Comparison of ENCODE assay signal across 7 mouse cellular contexts in the genomic region with DNA sequence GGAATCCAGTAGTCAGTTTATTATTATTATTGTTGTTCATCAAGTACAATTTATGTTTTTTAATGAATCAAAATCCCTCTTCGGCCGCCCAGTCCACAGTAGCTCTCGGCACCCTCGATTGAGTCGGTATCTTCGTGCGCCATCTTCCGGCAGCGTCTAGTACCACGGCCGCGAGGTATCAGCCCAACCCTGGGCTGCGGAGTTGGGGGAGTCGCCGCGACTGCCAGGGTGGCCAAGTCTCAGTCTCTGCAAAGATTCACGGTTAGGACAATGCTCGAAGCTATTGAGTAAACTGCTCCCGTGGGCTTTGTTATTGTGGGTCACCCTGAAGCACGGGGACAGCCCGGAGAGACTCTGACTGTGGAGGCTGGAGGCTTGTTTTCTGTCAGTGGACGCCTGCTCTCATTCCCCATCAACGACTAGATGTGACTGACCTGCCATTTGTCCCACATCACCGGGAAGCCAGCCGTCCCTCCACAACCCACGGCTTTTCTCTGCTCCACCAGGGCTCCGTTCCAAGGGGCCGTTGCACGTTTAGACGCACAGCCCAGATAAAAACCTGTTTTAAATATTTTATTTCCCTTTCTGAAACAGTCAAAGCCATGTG.
DNase-seq lines count a peak whose midpoint lies in the region; ATAC-seq and TF ChIP-seq lines count a peak whose summit lies in the region.

No protein-coding gene starts in this region.

- under 1% methylated on average over 30 of the region's 30 CpGs for WGBS in kidney, adult 2 months
- WGBS in limb, embryonic 11.5 days: under 1% methylated on average over 30 of the region's 30 CpGs
- under 1% methylated on average over 30 of the region's 30 CpGs for WGBS in midbrain, embryonic 13.5 days
- WGBS in small intestine, adult 2 months: 0% methylated on average over 30 of the region's 30 CpGs

- peak; percentile 66; the same call in 1 of the 2 replicates for ATAC-seq in limb, embryonic 11.5 days (ENCODE audit: insufficient number of reproducible peaks, low FRiP score, low TSS enrichment, low read depth)
- ATAC-seq in midbrain, embryonic 13.5 days: peak; percentile 95

- H3K27me3 ChIP-seq in kidney, adult 2 months (replicated peaks; ENCODE audit: control insufficient read depth, insufficient read depth, low read length): no peaks in the 10 kb centered on the region
- H3K27me3 ChIP-seq in limb, embryonic 11.5 days (ENCODE audit: control insufficient read depth, insufficient read depth, low read length): 0 out of 2 replicates have a peak, but pooled peaks cover 4% of the 10 kb centered on the region
- no peaks in the 10 kb centered on the region for H3K27me3 ChIP-seq in midbrain, embryonic 13.5 days
- H3K27me3 ChIP-seq in small intestine, adult 2 months (ENCODE audit: control insufficient read depth, insufficient read depth, low read length): no peaks in the 10 kb centered on the region

- no peaks in the 10 kb centered on the region for H3K9me3 ChIP-seq in limb, embryonic 11.5 days (ENCODE audit: control insufficient read depth, low read length)
- no peaks in the 10 kb centered on the region for H3K9me3 ChIP-seq in midbrain, embryonic 13.5 days

- no peaks in the 10 kb centered on the region for H3K36me3 ChIP-seq in kidney, adult 2 months (ENCODE audit: control insufficient read depth, insufficient read depth, low read length)
- no peaks in the 10 kb centered on the region for H3K36me3 ChIP-seq in limb, embryonic 11.5 days (ENCODE audit: control insufficient read depth, insufficient read depth, low read length)
- H3K36me3 ChIP-seq in midbrain, embryonic 13.5 days: no peaks in the 10 kb centered on the region
- no peaks in the 10 kb centered on the region for H3K36me3 ChIP-seq in small intestine, adult 2 months (ENCODE audit: control insufficient read depth, insufficient read depth, low read length)

- TF ChIP-seq CTCF in kidney, adult 2 months (conservative IDR thresholded peaks at IDR 0.05; ENCODE audit: insufficient read depth, insufficient read length, low read depth, low read length): peak; percentile 82
- peak; percentile 79; the same call in 1 of the 2 replicates for TF ChIP-seq CTCF in small intestine, adult 2 months (IDR thresholded peaks at IDR 0.05; ENCODE audit: extremely low read depth, insufficient read length, insufficient replicate concordance, low read depth, low read length)

- H3K4me1 ChIP-seq in kidney, adult 2 months (ENCODE audit: control insufficient read depth, insufficient read depth, low read length): no peaks in the 10 kb centered on the region
- H3K4me1 ChIP-seq in limb, embryonic 11.5 days (ENCODE audit: control insufficient read depth, insufficient read depth, low read length): peaks cover 24% of the 10 kb centered on the region
- H3K4me1 ChIP-seq in midbrain, embryonic 13.5 days (replicated peaks): peaks cover 26% of the 10 kb centered on the region
- peaks cover 16% of the 10 kb centered on the region; the same call in 1 of the 2 replicates for H3K4me1 ChIP-seq in small intestine, adult 2 months (ENCODE audit: control insufficient read depth, insufficient read depth, insufficient read length, low read length)

- DNase-seq in adrenal gland, adult 8-10 months: peak; percentile 63
- peak; percentile 90 for DNase-seq in embryo, embryonic 9.5 days (ENCODE audit: extremely low spot score)
- DNase-seq in heart, adult 18-20 months: peak; percentile 84 to 96
- peak; percentile 78 for DNase-seq in kidney, adult 2 months
- DNase-seq in limb, embryonic 11.5 days (ENCODE audit: low spot score): peak; percentile 94

- peak overlapping the region; percentile 64 for H3K4me2 ChIP-seq in limb, embryonic 11.5 days (ENCODE audit: low read depth, severe bottlenecking)
- peak overlapping the region; percentile 87 for H3K4me2 ChIP-seq in midbrain, embryonic 13.5 days (replicated peaks)

- peak overlapping the region; percentile 34; the same call in 1 of the 2 replicates for H3K4me3 ChIP-seq in kidney, adult 2 months (ENCODE audit: insufficient read depth, low read depth, low read length)
- H3K4me3 ChIP-seq in limb, embryonic 11.5 days (ENCODE audit: low read depth, low read length): peak overlapping the region; percentile 29
- peak overlapping the region; percentile 46 for H3K4me3 ChIP-seq in midbrain, embryonic 13.5 days (replicated peaks)
- H3K4me3 ChIP-seq in small intestine, adult 2 months (ENCODE audit: low read depth, low read length): peak overlapping the region; percentile 62

- no peak for TF ChIP-seq POLR2A in kidney, adult 2 months (IDR thresholded peaks at IDR 0.05; ENCODE audit: low read depth, low read length)
- TF ChIP-seq POLR2A in small intestine, adult 2 months (IDR thresholded peaks at IDR 0.05; ENCODE audit: low read depth, low read length): peak; percentile 16; the same call in 1 of the 2 replicates

- H3K9ac ChIP-seq in limb, embryonic 11.5 days (ENCODE audit: low read length): peak overlapping the region; percentile 35; the same call in 1 of the 2 replicates
- peak overlapping the region; percentile 69 for H3K9ac ChIP-seq in midbrain, embryonic 13.5 days (replicated peaks)

- no peak overlapping the region for H3K27ac ChIP-seq in kidney, adult 2 months (ENCODE audit: insufficient read depth, low read depth, low read length)
- H3K27ac ChIP-seq in limb, embryonic 11.5 days (replicated peaks; ENCODE audit: low read depth, low read length): no peak overlapping the region
- H3K27ac ChIP-seq in midbrain, embryonic 13.5 days: peak overlapping the region; percentile 81
- 0 out of 2 replicates have a peak overlapping the region, but pooled peaks have one; percentile 2 for H3K27ac ChIP-seq in small intestine, adult 2 months (ENCODE audit: insufficient read depth, low read depth, low read length)

Comparison
In these comparisons a context has a peak if more than half of its experiments do, and no peak if none do; other contexts are left out.
1. H3K27ac ChIP-seq: peak in midbrain, embryonic 13.5 days (single experiment) and small intestine, adult 2 months (single experiment); none in kidney, adult 2 months (single experiment) and limb, embryonic 11.5 days (single experiment).
2. Peak in every context shown above with its lines, with median percentiles within 50 percentile points of each other: DNase-seq and H3K4me3 ChIP-seq.